Mouse (Mus musculus): Measurements from ENCODE around the gene Parp16. TPM values are rescaled to one million over a fixed set of nuclear protein-coding genes. Genes with fewer than 3 reads are reported as not detected.

The Parp16 gene
- polyA plus RNA-seq, 1 experiment from 2014 or later = 8.2 TPM

GRCm38 (mm10) chr9:65164870-65165269, 30.3 kb upstream of the Parp16 start:
- ATAC-seq (ENCODE audit: low read depth) = no peak
- H3K9ac ChIP-seq = no peak overlapping the region
- peaks cover 73% of the 10 kb centered on the region for H3K27me3 ChIP-seq

GRCm38 (mm10) chr9:65166386-65166785, 28.8 kb upstream of the Parp16 start:
- no peaks in the 10 kb centered on the region for H3K36me3 ChIP-seq
- H3K27ac ChIP-seq = no peak overlapping the region
- H3K4me2 ChIP-seq = no peak overlapping the region
- 54% methylated on average over 9 of the region's 9 CpGs for WGBS (ENCODE audit: insufficient replicate concordance)
- H3K4me1 ChIP-seq (replicated peaks) = peaks cover 3% of the 10 kb centered on the region; the same call in 1 of the 2 replicates
- H3K9ac ChIP-seq = no peak overlapping the region
- DNase-seq (no peak), ATAC-seq (ENCODE audit: low read depth) (no peak)
- peaks cover 58% of the 10 kb centered on the region for H3K27me3 ChIP-seq
- no peaks in the 10 kb centered on the region for H3K9me3 ChIP-seq (replicated peaks)
- H3K4me3 ChIP-seq (replicated peaks) = no peak overlapping the region

More at GRCm38 (mm10) chr9:65164870-65165269, 30.3 kb upstream of the Parp16 start:
- Histone ChIP-seq H3K4me3 (replicated peaks) (no peak overlapping the region), H3K9me3 (replicated peaks) (no peaks in the 10 kb centered on the region), H3K36me3 (no peaks in the 10 kb centered on the region), H3K27ac (no peak overlapping the region), H3K4me1 (replicated peaks) (peaks cover 3% of the 10 kb centered on the region; the same call in 1 of the 2 replicates), H3K4me2 (no peak overlapping the region)
- WGBS (ENCODE audit: insufficient replicate concordance) = 12% methylated on average over 1 of the region's 1 CpGs
- no peak for DNase-seq

GRCm38 (mm10) chr9:65168534-65168933, 26.6 kb upstream of the Parp16 start:
- Histone ChIP-seq H3K27ac (no peak overlapping the region), H3K9me3 (replicated peaks) (no peaks in the 10 kb centered on the region), H3K4me1 (replicated peaks) (no peaks in the 10 kb centered on the region), H3K4me2 (no peak overlapping the region), H3K27me3 (peaks cover 44% of the 10 kb centered on the region), H3K4me3 (replicated peaks) (no peak overlapping the region), H3K36me3 (no peaks in the 10 kb centered on the region), H3K9ac (no peak overlapping the region)
- 39% methylated on average over 6 of the region's 6 CpGs for WGBS (ENCODE audit: insufficient replicate concordance)
- no peak for ATAC-seq (ENCODE audit: low read depth)
- no peak for DNase-seq

GRCm38 (mm10) chr9:65168952-65169351, 26.2 kb upstream of the Parp16 start:
- ATAC-seq (ENCODE audit: low read depth) = no peak
- Histone ChIP-seq H3K27me3 (peaks cover 43% of the 10 kb centered on the region), H3K9ac (no peak overlapping the region), H3K9me3 (replicated peaks) (no peaks in the 10 kb centered on the region), H3K36me3 (no peaks in the 10 kb centered on the region), H3K4me1 (replicated peaks) (no peaks in the 10 kb centered on the region), H3K4me3 (replicated peaks) (no peak overlapping the region), H3K27ac (no peak overlapping the region), H3K4me2 (no peak overlapping the region)
- DNase-seq = no peak
- WGBS (ENCODE audit: insufficient replicate concordance) = 64% methylated on average over 4 of the region's 4 CpGs

GRCm38 (mm10) chr9:65172654-65173053, 22.5 kb upstream of the Parp16 start:
- WGBS (ENCODE audit: insufficient replicate concordance) = 53% methylated on average over 9 of the region's 9 CpGs
- DNase-seq (no peak), ATAC-seq (ENCODE audit: low read depth) (no peak)
- Histone ChIP-seq H3K4me1 (replicated peaks) (no peaks in the 10 kb centered on the region), H3K9me3 (replicated peaks) (no peaks in the 10 kb centered on the region), H3K9ac (no peak overlapping the region), H3K27ac (no peak overlapping the region), H3K4me2 (no peak overlapping the region), H3K27me3 (peaks cover 37% of the 10 kb centered on the region), H3K4me3 (replicated peaks) (no peak overlapping the region), H3K36me3 (no peaks in the 10 kb centered on the region)

- H3K4me2 ChIP-seq = no peak overlapping the region
- ATAC-seq (ENCODE audit: low read depth) (no peak), DNase-seq (no peak)
- no peak overlapping the region for H3K27ac ChIP-seq
- H3K27me3 ChIP-seq = peaks cover 58% of the 10 kb centered on the region
- H3K9ac ChIP-seq = no peak overlapping the region
- WGBS (ENCODE audit: insufficient replicate concordance) = 36% methylated on average over 5 of the region's 5 CpGs
- H3K4me1 ChIP-seq (replicated peaks) = peaks cover 6% of the 10 kb centered on the region; the same call in 1 of the 2 replicates
- H3K36me3 ChIP-seq = no peaks in the 10 kb centered on the region
- H3K4me3 ChIP-seq (replicated peaks) = no peak overlapping the region
- H3K9me3 ChIP-seq (replicated peaks) = no peaks in the 10 kb centered on the region
Measured at GRCm38 (mm10) chr9:65175234-65175938, 19.8 kb upstream of the Parp16 start.

- Histone ChIP-seq H3K9me3 (replicated peaks) (no peaks in the 10 kb centered on the region), H3K4me1 (replicated peaks) (peaks cover 10% of the 10 kb centered on the region; the same call in 1 of the 2 replicates), H3K36me3 (no peaks in the 10 kb centered on the region), H3K27ac (no peak overlapping the region), H3K4me3 (replicated peaks) (no peak overlapping the region), H3K27me3 (peaks cover 64% of the 10 kb centered on the region), H3K4me2 (no peak overlapping the region), H3K9ac (no peak overlapping the region)
- no peak for DNase-seq
- WGBS (ENCODE audit: insufficient replicate concordance) = 38% methylated on average over 9 of the region's 9 CpGs
- ATAC-seq (ENCODE audit: low read depth) = no peak
Measured at GRCm38 (mm10) chr9:65175939-65176871, 18.9 kb upstream of the Parp16 start.

- Histone ChIP-seq H3K4me2 (no peak overlapping the region), H3K4me3 (replicated peaks) (no peak overlapping the region), H3K27me3 (peaks cover 77% of the 10 kb centered on the region), H3K27ac (no peak overlapping the region), H3K4me1 (replicated peaks) (peaks cover 10% of the 10 kb centered on the region; the same call in 1 of the 2 replicates), H3K9ac (no peak overlapping the region), H3K36me3 (no peaks in the 10 kb centered on the region), H3K9me3 (replicated peaks) (no peaks in the 10 kb centered on the region)
- DNase-seq = no peak
- 50% methylated on average over 3 of the region's 3 CpGs for WGBS (ENCODE audit: insufficient replicate concordance)
- no peak for ATAC-seq (ENCODE audit: low read depth)
Measured at GRCm38 (mm10) chr9:65177497-65177896, 17.7 kb upstream of the Parp16 start.

GRCm38 (mm10) chr9:65177912-65178311, 17.2 kb upstream of the Parp16 start:
- H3K27ac ChIP-seq = no peak overlapping the region

GRCm38 (mm10) chr9:65178336-65179213, 16.6 kb upstream of the Parp16 start:
- 13% methylated on average over 22 of the region's 22 CpGs for WGBS (ENCODE audit: insufficient replicate concordance)
- Histone ChIP-seq H3K36me3 (no peaks in the 10 kb centered on the region), H3K4me3 (replicated peaks) (no peak overlapping the region), H3K4me2 (no peak overlapping the region), H3K4me1 (replicated peaks) (peaks cover 10% of the 10 kb centered on the region; the same call in 1 of the 2 replicates), H3K9me3 (replicated peaks) (no peaks in the 10 kb centered on the region), H3K9ac (peak overlapping the region; percentile 9; the same call in 1 of the 2 replicates), H3K27ac (no peak overlapping the region), H3K27me3 (peaks cover 74% of the 10 kb centered on the region)
- ATAC-seq (ENCODE audit: low read depth) (no peak), DNase-seq (no peak)

More at GRCm38 (mm10) chr9:65177912-65178311, 17.2 kb upstream of the Parp16 start:
- ATAC-seq (ENCODE audit: low read depth) = no peak
- H3K4me3 ChIP-seq (replicated peaks) = no peak overlapping the region
- H3K9ac ChIP-seq = no peak overlapping the region
- peaks cover 79% of the 10 kb centered on the region for H3K27me3 ChIP-seq
- WGBS (ENCODE audit: insufficient replicate concordance) = 52% methylated on average over 10 of the region's 10 CpGs
- no peak overlapping the region for H3K4me2 ChIP-seq
- peaks cover 10% of the 10 kb centered on the region; the same call in 1 of the 2 replicates for H3K4me1 ChIP-seq (replicated peaks)
- no peak for DNase-seq
- no peaks in the 10 kb centered on the region for H3K9me3 ChIP-seq (replicated peaks)
- H3K36me3 ChIP-seq = no peaks in the 10 kb centered on the region
